Mouse (Mus musculus) midbrain, embryonic 11.5 days (tissue): ENCODE results near the gene Synpo2. TPM values are rescaled to one million over a fixed set of nuclear protein-coding genes. Genes with fewer than 3 reads are reported as not detected.

Experiments used
- ATAC-seq: fragments of 200-750 bp; cut with Nextera tagmentation; 2 replicates; pipeline ENCODE4 v1.8.0; 2017; ENCODE audit warnings: moderate TSS enrichment, moderate library complexity; ENCODE audit not compliant: low FRiP score
- DNase-seq: peaks from one replicate; pipeline ENCODE4 v3.0.0; 2015; ENCODE audit warnings: low spot score; ENCODE audit errors: missing footprints
- H3K27ac ChIP-seq: fragments of 300-500 bp; sonication (generic); 2 replicates; pipeline ENCODE4 v1.5.1; 2014; ENCODE audit warnings: low read depth, low read length
- H3K27me3 ChIP-seq: fragments of 300-500 bp; sonication (generic); 2 replicates; pipeline ENCODE4 v1.6.1; 2014; ENCODE audit warnings: mild to moderate bottlenecking, low read length, moderate library complexity, mixed read lengths; ENCODE audit not compliant: control insufficient read depth, insufficient read depth
- H3K36me3 ChIP-seq: fragments of 300-500 bp; sonication (generic); 2 replicates; pipeline ENCODE4 v1.6.1; 2014; ENCODE audit warnings: mild to moderate bottlenecking, low read length, moderate library complexity, mixed read lengths; ENCODE audit not compliant: control insufficient read depth, insufficient read depth
- H3K4me1 ChIP-seq: fragments of 300-500 bp; sonication (generic); 2 replicates; pipeline ENCODE4 v1.6.1; 2014; ENCODE audit warnings: low read length; ENCODE audit not compliant: control insufficient read depth, insufficient read depth
- H3K4me2 ChIP-seq: fragments of 300-500 bp; sonication (generic); 2 replicates; pipeline ENCODE4 v1.6.1; 2014; ENCODE audit warnings: mild to moderate bottlenecking, moderate library complexity
- H3K4me3 ChIP-seq: fragments of 300-500 bp; sonication (generic); 2 replicates; pipeline ENCODE4 v1.5.1; 2014; ENCODE audit warnings: low read depth, low read length
- H3K9ac ChIP-seq: fragments of 300-500 bp; sonication (generic); 2 replicates; pipeline ENCODE4 v1.6.1; 2014; ENCODE audit warnings: low read length
- H3K9me3 ChIP-seq: fragments of 300-500 bp; sonication (generic); 2 replicates; pipeline ENCODE4 v1.6.1; 2016; ENCODE audit warnings: low read length; ENCODE audit not compliant: control insufficient read depth
- WGBS: fragments of 180-500 bp; shearing (Covaris S2); extraction: QIAGEN DNeasy Blood & Tissue Kit; methylation state at CpG from one replicate; pipeline ENCODE4 v1.1.7; 2014; 5-methylcytosine and 5-hydroxymethylcytosine counted together
- polyA plus RNA-seq: library from polyadenylated mRNA; unstranded; fragments of >200 nt; fragmentation: Nextera tagmentation; extraction: Ambion mirVana; gene quantifications from 2 replicates; pipeline ENCODE4 v1.2.1, GENCODE M21; 2014

Gene Synpo2
- polyA plus RNA-seq, 1 experiment from 2014 or later, result 4.8 TPM

- H3K9ac ChIP-seq, result no peak overlapping the region
- H3K4me3 ChIP-seq, result no peak overlapping the region
- 48% methylated on average over 1 of the region's 1 CpGs for WGBS
- no peak overlapping the region for H3K4me2 ChIP-seq
- no peak overlapping the region for H3K27ac ChIP-seq
- DNase-seq, result no peak
- no peaks in the 10 kb centered on the region for H3K9me3 ChIP-seq
- no peaks in the 10 kb centered on the region for H3K27me3 ChIP-seq
- ATAC-seq, result no peak
- H3K36me3 ChIP-seq, result no peaks in the 10 kb centered on the region
- H3K4me1 ChIP-seq, result no peaks in the 10 kb centered on the region
These were observed 46.1 kb downstream of the Synpo2 start for GRCm38 (mm10) chr3:123189826-123190225.

GRCm38 (mm10) chr3:123188616-123189230, 47.2 kb downstream of the Synpo2 start:
- no peak for DNase-seq
- ATAC-seq, result no peak

GRCm38 (mm10) chr3:123187370-123188124, 48.4 kb downstream of the Synpo2 start:
- Histone ChIP-seq H3K27ac (no peak overlapping the region), H3K27me3 (no peaks in the 10 kb centered on the region), H3K4me1 (no peaks in the 10 kb centered on the region), H3K4me2 (no peak overlapping the region), H3K36me3 (no peaks in the 10 kb centered on the region), H3K9me3 (no peaks in the 10 kb centered on the region), H3K9ac (no peak overlapping the region), H3K4me3 (no peak overlapping the region)
- DNase-seq (no peak), ATAC-seq (no peak)
- WGBS, result 75% methylated on average over 15 of the region's 15 CpGs

More at GRCm38 (mm10) chr3:123188616-123189230, 47.2 kb downstream of the Synpo2 start:
- no peak overlapping the region for H3K4me2 ChIP-seq
- H3K27ac ChIP-seq, result no peak overlapping the region
- H3K4me1 ChIP-seq, result no peaks in the 10 kb centered on the region
- no peaks in the 10 kb centered on the region for H3K36me3 ChIP-seq
- WGBS, result 83% methylated on average over 12 of the region's 12 CpGs
- no peak overlapping the region for H3K9ac ChIP-seq
- H3K27me3 ChIP-seq, result no peaks in the 10 kb centered on the region
- H3K4me3 ChIP-seq, result no peak overlapping the region
- no peaks in the 10 kb centered on the region for H3K9me3 ChIP-seq

- Histone ChIP-seq H3K4me1 (no peaks in the 10 kb centered on the region), H3K4me3 (no peak overlapping the region), H3K4me2 (no peak overlapping the region), H3K27ac (no peak overlapping the region), H3K9me3 (no peaks in the 10 kb centered on the region), H3K36me3 (no peaks in the 10 kb centered on the region), H3K9ac (no peak overlapping the region), H3K27me3 (no peaks in the 10 kb centered on the region)
- DNase-seq (no peak), ATAC-seq (no peak)
- 94% methylated on average over 10 of the region's 10 CpGs for WGBS
These were observed 50.6 kb downstream of the Synpo2 start for GRCm38 (mm10) chr3:123185238-123185925.

GRCm38 (mm10) chr3:123184281-123184680, 51.7 kb downstream of the Synpo2 start:
- no peaks in the 10 kb centered on the region for H3K9me3 ChIP-seq
- H3K27me3 ChIP-seq, result no peaks in the 10 kb centered on the region
- no peak overlapping the region for H3K27ac ChIP-seq
- no peak for DNase-seq
- no peaks in the 10 kb centered on the region for H3K36me3 ChIP-seq
- no peaks in the 10 kb centered on the region for H3K4me1 ChIP-seq
- H3K4me2 ChIP-seq, result no peak overlapping the region
- no peak for ATAC-seq
- no peak overlapping the region for H3K9ac ChIP-seq
- 91% methylated on average over 10 of the region's 10 CpGs for WGBS
- no peak overlapping the region for H3K4me3 ChIP-seq

- DNase-seq (no peak), ATAC-seq (no peak)
- Histone ChIP-seq H3K27me3 (no peaks in the 10 kb centered on the region), H3K9me3 (no peaks in the 10 kb centered on the region), H3K36me3 (no peaks in the 10 kb centered on the region), H3K4me2 (no peak overlapping the region), H3K27ac (no peak overlapping the region), H3K4me1 (no peaks in the 10 kb centered on the region), H3K9ac (no peak overlapping the region), H3K4me3 (no peak overlapping the region)
- 87% methylated on average over 8 of the region's 8 CpGs for WGBS
These were observed 56.4 kb downstream of the Synpo2 start for GRCm38 (mm10) chr3:123179508-123179907.

- Histone ChIP-seq H3K9ac (no peak overlapping the region), H3K4me1 (no peaks in the 10 kb centered on the region), H3K27ac (no peak overlapping the region), H3K4me2 (no peak overlapping the region), H3K36me3 (no peaks in the 10 kb centered on the region), H3K27me3 (no peaks in the 10 kb centered on the region), H3K9me3 (no peaks in the 10 kb centered on the region), H3K4me3 (no peak overlapping the region)
- DNase-seq (no peak), ATAC-seq (no peak)
- WGBS, result 92% methylated on average over 5 of the region's 5 CpGs
These were observed 56.9 kb downstream of the Synpo2 start for GRCm38 (mm10) chr3:123179041-123179440.

GRCm38 (mm10) chr3:123178420-123178819, 57.5 kb downstream of the Synpo2 start:
- Histone ChIP-seq H3K27ac (no peak overlapping the region), H3K36me3 (no peaks in the 10 kb centered on the region), H3K4me1 (no peaks in the 10 kb centered on the region), H3K4me2 (no peak overlapping the region), H3K9ac (no peak overlapping the region), H3K4me3 (no peak overlapping the region), H3K9me3 (no peaks in the 10 kb centered on the region), H3K27me3 (no peaks in the 10 kb centered on the region)
- ATAC-seq (no peak), DNase-seq (no peak)
- WGBS, result 77% methylated on average over 4 of the region's 4 CpGs
